Mouse (Mus musculus) neural tube, embryonic 14.5 days (tissue): ENCODE results near the gene Cacfd1. TPM values are rescaled to one million over a fixed set of nuclear protein-coding genes. Genes with fewer than 3 reads are reported as not detected.

Experiments
- polyA plus RNA-seq: library from polyadenylated mRNA; unstranded; fragments of >200 nt; fragmentation: Nextera tagmentation; extraction: Ambion mirVana; gene quantifications from 2 replicates; pipeline ENCODE4 v1.2.1, GENCODE M21; 2014

Cacfd1 gene
- polyA plus RNA-seq, 1 experiment from 2014 or later = 86.5 TPM

Other genes with a start within 250 kb of the Cacfd1 start
- gene Abo, start 144.9 kb upstream of the Cacfd1 start, polyA plus RNA-seq = not detected in 2 replicates
- 17.5 and 19.1 TPM in 2 replicates for gene Surf6, start 107.0 kb upstream of the Cacfd1 start, polyA plus RNA-seq
- gene Med22, start 99.2 kb upstream of the Cacfd1 start, polyA plus RNA-seq = 109 and 111 TPM in 2 replicates
- 441 and 462 TPM in 2 replicates for gene Rpl7a, start 99.2 kb upstream of the Cacfd1 start, polyA plus RNA-seq
- 46.3 and 49.5 TPM in 2 replicates for gene Surf2, start 93.6 kb upstream of the Cacfd1 start, polyA plus RNA-seq
- gene Surf1, start 93.4 kb upstream of the Cacfd1 start, polyA plus RNA-seq = 88.9 and 101 TPM in 2 replicates
- 87.1 and 116 TPM in 2 replicates for gene Surf4, start 76.0 kb upstream of the Cacfd1 start, polyA plus RNA-seq
- gene Stkld1, start 75.9 kb upstream of the Cacfd1 start, polyA plus RNA-seq = 0.15 TPM in 1 of 2 replicates, not detected in the other
- 35.1 and 38.0 TPM in 2 replicates for gene Rexo4, start 45.5 kb upstream of the Cacfd1 start, polyA plus RNA-seq
- not detected in 2 replicates for gene Adamts13, start 36.5 kb upstream of the Cacfd1 start, polyA plus RNA-seq
- gene Slc2a6, start 18.1 kb downstream of the Cacfd1 start, polyA plus RNA-seq = 8.7 and 10.6 TPM in 2 replicates
- 0.17 and 0.22 TPM in 2 replicates for gene Mymk, start 62.3 kb downstream of the Cacfd1 start, polyA plus RNA-seq
- 5.9 and 9.0 TPM in 2 replicates for gene Adamtsl2, start 69.5 kb downstream of the Cacfd1 start, polyA plus RNA-seq
- 8.7 and 11.0 TPM in 2 replicates for gene Fam163b, start 132.6 kb downstream of the Cacfd1 start, polyA plus RNA-seq
- gene Dbh, start 155.3 kb downstream of the Cacfd1 start, polyA plus RNA-seq = 0.11 and 0.63 TPM in 2 replicates
- gene Sardh, start 238.4 kb downstream of the Cacfd1 start, polyA plus RNA-seq = 3.6 and 5.3 TPM in 2 replicates